Mouse (Mus musculus) urinary bladder, postnatal 25 days (tissue): ENCODE measurements around the gene Adgrg7.

Experiments
- DNase-seq: peaks from one replicate; pipeline ENCODE4 v3.0.0; 2022; ENCODE audit warnings: low spot score

The Adgrg7 gene

DNA sequence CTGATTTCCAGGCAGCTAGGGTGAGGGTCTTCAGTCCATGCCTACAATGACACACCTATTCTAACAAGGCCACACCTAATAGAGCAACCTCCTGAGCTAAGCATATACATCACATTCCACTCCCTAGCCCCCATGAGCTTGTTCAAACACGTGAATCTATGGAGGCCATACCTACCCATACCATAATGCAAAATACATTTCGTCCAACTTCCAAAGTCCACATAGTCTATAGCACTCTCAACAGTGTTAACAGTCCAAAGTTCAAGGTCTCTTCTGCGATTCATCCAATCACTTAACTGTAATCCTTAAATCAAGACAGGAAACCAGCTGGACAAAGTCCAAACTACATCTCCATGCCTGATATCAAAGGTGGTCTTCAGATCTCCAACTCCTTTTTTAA is 85.6 kb downstream of the Adgrg7 start:
- no peak for DNase-seq

DNA sequence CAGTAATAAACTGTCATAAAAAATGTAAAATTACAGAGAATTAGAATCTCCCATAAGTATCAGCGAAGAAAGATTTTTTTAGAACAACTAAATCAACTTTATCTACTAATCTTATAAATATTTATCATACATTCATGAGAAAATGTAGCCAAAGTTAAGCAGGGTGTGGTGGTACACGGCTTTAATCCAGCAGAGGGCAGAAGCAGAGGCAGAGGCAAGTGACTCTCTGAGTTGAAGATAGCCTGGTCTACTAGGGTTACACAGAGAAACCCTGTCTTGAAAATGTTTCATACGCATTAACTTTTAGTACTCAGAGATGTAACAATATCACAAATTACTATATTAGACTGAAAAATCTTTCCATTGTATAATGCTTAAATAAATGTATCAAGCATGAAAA is 89.9 kb downstream of the Adgrg7 start:
- no peak for DNase-seq

DNA sequence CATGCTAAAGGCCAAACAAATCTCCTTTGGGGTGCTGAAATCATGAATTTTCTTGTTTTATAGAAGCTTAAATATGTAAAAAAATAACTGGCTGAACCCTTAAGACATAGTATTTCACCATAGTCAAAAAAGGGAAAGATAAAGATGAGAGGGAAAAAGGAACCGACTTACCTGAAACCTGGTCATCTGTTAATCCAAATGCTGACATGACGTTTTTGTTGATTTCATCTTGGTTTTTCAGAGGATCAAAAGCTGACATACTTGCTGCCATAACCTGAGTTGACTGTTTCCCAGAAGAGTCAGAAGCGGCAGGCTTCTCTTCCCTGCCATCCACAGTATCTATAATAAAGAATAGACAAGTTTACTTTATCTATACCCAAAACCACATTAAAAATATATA is 94.8 kb downstream of the Adgrg7 start:
- no peak for DNase-seq

DNA sequence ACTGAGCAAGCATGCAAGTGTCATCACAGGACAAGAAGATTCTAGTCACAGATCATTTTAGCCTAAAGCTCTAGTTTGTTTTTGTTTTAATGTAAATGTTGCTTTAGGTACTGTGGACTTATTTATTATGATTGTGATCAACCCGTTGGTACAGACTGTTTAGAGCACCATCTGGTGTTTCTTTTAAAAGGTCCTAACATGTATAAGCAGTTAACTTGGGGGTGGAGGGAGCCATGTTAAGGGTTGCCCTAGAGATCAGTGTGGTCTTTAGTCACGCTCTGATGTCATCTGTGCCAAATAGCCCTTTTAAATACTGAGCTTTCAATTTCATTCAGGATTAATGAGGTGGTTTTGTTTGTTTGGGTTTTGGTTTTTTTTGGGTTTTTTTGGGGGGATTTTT is 99.2 kb downstream of the Adgrg7 start:
- no peak for DNase-seq

DNA sequence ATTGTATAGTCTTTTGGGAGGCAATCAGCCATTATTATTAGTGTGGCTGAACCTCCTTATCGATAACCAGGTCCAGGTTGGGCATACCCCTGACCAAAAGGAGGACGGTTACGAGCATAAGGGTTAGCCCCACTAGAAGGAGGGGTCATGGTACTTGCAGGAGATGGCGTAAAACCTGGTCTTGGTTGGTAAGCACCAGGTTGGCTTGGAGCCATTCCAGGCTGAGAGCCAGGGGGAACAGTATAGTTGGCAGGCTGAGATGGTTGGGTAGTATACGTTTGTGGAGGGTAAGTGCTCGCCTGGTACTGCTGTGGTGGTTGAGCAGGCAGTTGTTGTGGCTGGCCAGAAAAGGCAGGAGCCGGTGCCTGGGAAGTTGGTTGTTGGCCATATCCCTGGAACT is 104.9 kb downstream of the Adgrg7 start:
- DNase-seq: no peak

DNA sequence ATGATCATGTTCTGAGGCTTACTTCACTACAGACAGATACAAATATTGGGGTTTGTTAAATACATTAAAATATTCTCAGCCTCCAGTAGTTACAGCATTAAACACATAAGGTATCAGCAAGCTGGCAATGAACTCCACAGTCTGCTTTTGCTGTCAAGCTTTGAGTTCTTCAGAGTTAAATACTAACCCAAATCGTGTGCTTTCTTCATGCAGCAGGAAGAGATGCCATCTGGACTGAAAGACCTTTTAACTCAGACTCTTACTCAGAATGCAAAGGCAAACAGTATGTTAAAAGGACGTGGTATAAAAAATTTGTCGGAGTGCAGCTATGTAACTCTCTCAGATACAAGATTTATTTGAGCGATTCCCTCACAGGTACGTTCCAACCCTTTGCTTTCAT is 108.9 kb downstream of the Adgrg7 start:
- DNase-seq: no peak

DNA sequence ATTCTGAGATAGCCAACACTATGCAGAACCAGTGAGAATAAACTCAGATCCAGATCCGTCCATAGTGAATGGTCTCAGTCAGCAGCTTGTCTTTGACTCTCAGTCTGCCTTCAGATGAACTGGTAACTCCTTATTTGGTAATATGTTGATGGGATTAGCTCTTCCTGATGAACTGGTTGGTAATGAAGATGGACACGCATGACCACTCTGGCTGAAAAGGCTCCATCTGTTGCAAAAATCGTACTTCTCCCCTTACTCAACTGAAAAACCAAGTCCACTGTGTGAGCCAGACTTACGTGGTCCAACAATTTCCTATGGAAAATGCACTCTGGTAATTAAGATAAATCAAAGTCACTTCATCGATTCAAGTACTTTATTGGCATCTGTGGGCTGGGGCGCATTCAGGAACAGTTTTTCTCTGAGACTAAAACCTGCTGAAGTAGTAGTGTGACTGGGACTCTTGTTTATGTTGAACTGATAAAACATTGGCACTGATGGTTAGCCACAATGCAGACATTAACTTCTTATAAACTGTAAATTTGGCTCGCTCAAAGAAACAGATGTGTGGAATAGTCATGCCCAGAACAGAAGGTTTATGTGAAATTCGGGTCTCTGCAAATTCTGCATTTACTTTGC is 114.5 kb downstream of the Adgrg7 start:
- DNase-seq: no peak

DNA sequence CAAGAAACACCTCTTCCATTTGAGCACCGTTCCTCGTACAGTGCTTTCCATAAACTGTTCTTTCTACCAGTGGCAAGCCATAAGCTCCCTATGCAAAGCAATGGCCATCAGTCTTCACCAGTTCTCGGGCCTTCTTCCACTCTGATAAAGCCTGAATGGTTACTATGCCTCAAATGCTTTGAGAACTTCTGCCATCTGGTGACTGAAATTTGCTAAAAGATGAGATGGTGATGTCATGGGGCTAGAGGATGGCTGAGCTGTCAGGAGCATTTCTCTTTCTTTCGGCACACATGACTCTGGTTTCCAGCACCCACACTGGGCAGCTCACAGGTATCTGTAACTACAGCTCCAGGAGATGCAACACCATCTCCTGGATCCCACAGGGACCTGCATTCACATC is 118.5 kb downstream of the Adgrg7 start:
- DNase-seq: no peak
